11 mouse cellular contexts compared by ENCODE assay signal in the genomic region with DNA sequence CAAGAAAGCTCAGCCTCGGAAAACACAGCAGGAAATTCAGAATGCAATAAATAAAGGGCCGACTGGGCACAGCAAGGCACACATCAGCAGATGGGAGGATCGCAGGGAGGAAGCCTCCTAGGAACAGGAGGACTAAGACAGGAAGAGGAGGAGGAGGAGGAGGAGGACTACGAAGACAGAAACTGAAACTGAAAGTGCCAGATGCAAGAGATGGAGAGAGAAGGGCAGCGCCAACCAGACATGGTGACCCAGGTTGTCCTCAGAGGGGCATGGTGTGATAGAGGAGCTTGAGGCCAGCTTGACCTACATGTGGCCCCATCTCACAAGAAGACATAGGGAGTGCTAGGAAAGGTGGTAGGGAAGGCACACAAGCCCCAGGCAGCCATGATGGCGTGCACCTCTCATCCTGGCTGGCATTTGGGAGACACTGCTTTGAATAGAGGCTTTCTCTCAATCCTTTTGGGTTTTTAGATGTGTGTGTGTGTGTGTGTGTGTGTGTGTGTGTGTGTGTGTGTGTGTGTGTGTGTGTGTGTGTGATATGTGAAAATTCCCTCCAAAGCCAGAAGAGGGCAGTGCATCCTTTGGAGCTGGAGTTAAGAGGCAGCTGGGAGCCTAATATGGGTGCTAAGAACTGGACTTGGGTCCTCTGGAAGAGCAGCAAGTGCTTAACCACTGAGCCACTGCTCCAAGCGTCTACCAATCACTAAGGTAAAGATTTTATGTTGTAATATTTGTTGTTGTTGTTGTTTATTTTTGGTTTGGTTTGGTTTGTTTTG. TPM values are rescaled to one million over a fixed set of nuclear protein-coding genes. Genes with fewer than 3 reads are reported as not detected.
A peak's percentile ranks its signal among the peaks of the same experiment; 100 is the strongest.
DNase-seq lines count a peak whose midpoint lies in the region; ATAC-seq and TF ChIP-seq lines count a peak whose summit lies in the region.
"Had no signal": no experiment of that assay in that cellular context is flagged by ENCODE, and none has a peak within 500 bp of the region (broad histone marks: within the 10 kb centered on the region; RNA-seq: fewer than 3 reads in every experiment).

No protein-coding gene starts in this region.

- no peaks in the 10 kb centered on the region for H3K27me3 ChIP-seq in kidney, embryonic 15.5 days
- peaks cover 3% of the 10 kb centered on the region; the same call in 1 of the 2 replicates for H3K27me3 ChIP-seq in G1E (ENCODE audit: insufficient read depth, low read length)
- H3K27me3 ChIP-seq in liver, embryonic 14.5 days (ENCODE audit: control insufficient read depth, insufficient read depth, low read length) = no peaks in the 10 kb centered on the region
- H3K27me3 ChIP-seq: forebrain, embryonic 13.5 days had no signal

- H3K4me2 ChIP-seq in kidney, embryonic 15.5 days = peak overlapping the region; percentile 36
- H3K4me2 ChIP-seq in liver, embryonic 14.5 days (ENCODE audit: low read depth) = peak overlapping the region; percentile 67
- H3K4me2 ChIP-seq: forebrain, embryonic 13.5 days; heart, embryonic 11.5 days; lung, embryonic 14.5 days had no signal

- WGBS in kidney, embryonic 15.5 days = 65% methylated on average over 7 of the region's 7 CpGs
- WGBS in liver, embryonic 14.5 days (ENCODE audit: insufficient replicate concordance) = 57% methylated on average over 7 of the region's 7 CpGs

- H3K4me1 ChIP-seq in kidney, embryonic 15.5 days = peaks cover 11% of the 10 kb centered on the region; the same call in 1 of the 2 replicates
- H3K4me1 ChIP-seq in G1E (ENCODE audit: insufficient read depth, low read depth, low read length) = peaks cover 57% of the 10 kb centered on the region
- peaks cover 50 to 55% of the 10 kb centered on the region in 2 experiments for H3K4me1 ChIP-seq in liver, embryonic 14.5 days (replicated peaks; ENCODE audit: control insufficient read depth in 2 of 2, insufficient read depth in 2 of 2, low read length in 1 of 2)
- H3K4me1 ChIP-seq: forebrain, embryonic 13.5 days had no signal

- TF ChIP-seq EP300 in liver, embryonic 14.5 days (IDR thresholded peaks at IDR 0.05; ENCODE audit: low read depth) = no peak

- H3K9me3 ChIP-seq in kidney, embryonic 15.5 days (replicated peaks) = no peaks in the 10 kb centered on the region
- peaks cover 2% of the 10 kb centered on the region; the same call in 1 of the 2 replicates for H3K9me3 ChIP-seq in G1E (replicated peaks)
- H3K9me3 ChIP-seq in liver, embryonic 14.5 days (ENCODE audit: control insufficient read depth, low read length) = peaks cover 3% of the 10 kb centered on the region
- H3K9me3 ChIP-seq: forebrain, embryonic 13.5 days had no signal

- 0 out of 2 replicates have a peak overlapping the region, but pooled peaks have one; percentile 2 for H3K9ac ChIP-seq in kidney, embryonic 15.5 days
- peak overlapping the region; percentile 62 for H3K9ac ChIP-seq in liver, embryonic 14.5 days (replicated peaks)
- H3K9ac ChIP-seq: forebrain, embryonic 13.5 days; lung, embryonic 14.5 days had no signal

- ATAC-seq in kidney, embryonic 15.5 days (replicated peaks; ENCODE audit: low FRiP score) = no peak
- no peak for ATAC-seq in G1E (ENCODE audit: extremely low read depth, insufficient number of reproducible peaks, low FRiP score, poor library complexity, severe bottlenecking)
- ATAC-seq in liver, embryonic 14.5 days (ENCODE audit: insufficient read depth) = no peak
- ATAC-seq: forebrain, embryonic 13.5 days had no signal

- H3K27ac ChIP-seq in kidney, embryonic 15.5 days = peak overlapping the region; percentile 52; the same call in 1 of the 2 replicates
- H3K27ac ChIP-seq in liver, embryonic 14.5 days = peak overlapping the region; percentile 24
- H3K27ac ChIP-seq: forebrain, embryonic 13.5 days had no signal

- H3K4me3 ChIP-seq in kidney, embryonic 15.5 days (replicated peaks) = peak overlapping the region; percentile 11; the same call in 1 of the 2 replicates
- peak overlapping the region; percentile 18; the same call in 1 of the 2 replicates for H3K4me3 ChIP-seq in G1E (ENCODE audit: low read depth, low read length)
- H3K4me3 ChIP-seq in liver, embryonic 14.5 days (ENCODE audit: insufficient read depth in 1 of 2, low read depth in 2 of 2, low read length in 2 of 2) = peak overlapping the region; percentile 31 to 37
- H3K4me3 ChIP-seq: forebrain, embryonic 13.5 days had no signal

- no peak for TF ChIP-seq CTCF in G1E (IDR thresholded peaks at IDR 0.05; ENCODE audit: low read depth, low read length)
- peak; percentile 51 for TF ChIP-seq CTCF in liver, embryonic 14.5 days (IDR thresholded peaks at IDR 0.05; ENCODE audit: low read depth)

- no peaks in the 10 kb centered on the region for H3K36me3 ChIP-seq in kidney, embryonic 15.5 days
- H3K36me3 ChIP-seq in G1E (replicated peaks) = no peaks in the 10 kb centered on the region
- no peaks in the 10 kb centered on the region for H3K36me3 ChIP-seq in liver, embryonic 14.5 days (replicated peaks; ENCODE audit: control insufficient read depth, insufficient read depth, low read depth)

- no peak for DNase-seq in kidney, postnatal 4 days
- DNase-seq in 416B (ENCODE audit: low read depth) (peak; percentile 73), G1E (ENCODE audit: low spot score) (no peak)
- no peak for DNase-seq in liver, embryonic 14.5 days (ENCODE audit: low read depth in 3 of 3, low spot score in 3 of 3)
- no peak for DNase-seq in urinary bladder, postnatal 4 days (ENCODE audit: low spot score in 2 of 2)
- no peak for DNase-seq in left cerebral cortex, adult 11 months (ENCODE audit: low spot score)
- no peak for DNase-seq in natural killer cell, adult 2 months (ENCODE audit: low spot score in 2 of 2)
- DNase-seq: lung, embryonic 14.5 days had no signal

RNA-seq across cellular contexts. Expression of a gene that starts 22.8 kb away (rescaled TPM):
- 577 and 624 TPM in 2 replicates for polyA plus RNA-seq in kidney, embryonic 15.5 days (2015; fragmentation: Nextera tagmentation; extraction: Ambion mirVana)
- total RNA-seq in G1E (2014; fragmentation: Nextera tagmentation) (512 and 637 TPM in 2 replicates), G1E (2017) (260 and 285 TPM in 2 replicates)
- polyA plus RNA-seq in G1E (2012) = 107 and 121 TPM in 2 replicates
- 64.1 and 112 TPM in 2 replicates for polyA plus RNA-seq in liver, embryonic 14.5 days (2012; rRNA removed)
- 411 and 432 TPM in 2 replicates for polyA plus RNA-seq in liver, embryonic 14.5 days (2014; fragmentation: Nextera tagmentation; extraction: Ambion mirVana)

RNA-seq across cellular contexts. Expression of a gene that starts 29.4 kb away (rescaled TPM):
- polyA plus RNA-seq in kidney, embryonic 15.5 days (2015; fragmentation: Nextera tagmentation; extraction: Ambion mirVana) = 91.7 and 93.3 TPM in 2 replicates
- total RNA-seq in G1E (2014; fragmentation: Nextera tagmentation) = not detected in 2 replicates
- 0.11 TPM in 1 of 2 replicates, not detected in the other for total RNA-seq in G1E (2017)
- not detected in 2 replicates for polyA plus RNA-seq in G1E (2012)
- 0.61 and 0.91 TPM in 2 replicates for polyA plus RNA-seq in liver, embryonic 14.5 days (2012; rRNA removed)
- 0.42 and 0.53 TPM in 2 replicates for polyA plus RNA-seq in liver, embryonic 14.5 days (2014; fragmentation: Nextera tagmentation; extraction: Ambion mirVana)

RNA-seq across cellular contexts. Expression of a gene that starts 59.3 kb away (rescaled TPM):
- 39.7 and 50.3 TPM in 2 replicates for polyA plus RNA-seq in kidney, embryonic 15.5 days (2015; fragmentation: Nextera tagmentation; extraction: Ambion mirVana)
- total RNA-seq in G1E (2014; fragmentation: Nextera tagmentation) = 223 and 248 TPM in 2 replicates
- 142 and 145 TPM in 2 replicates for total RNA-seq in G1E (2017)
- 21.3 and 23.3 TPM in 2 replicates for polyA plus RNA-seq in G1E (2012)
- 14.6 and 24.6 TPM in 2 replicates for polyA plus RNA-seq in liver, embryonic 14.5 days (2012; rRNA removed)
- 18.0 and 19.5 TPM in 2 replicates for polyA plus RNA-seq in liver, embryonic 14.5 days (2014; fragmentation: Nextera tagmentation; extraction: Ambion mirVana)

Comparison
In these comparisons a context has a peak if more than half of its experiments do, and no peak if none do; other contexts are left out.
1. RNA of a gene that starts 29.4 kb away (polyA plus RNA-seq): 91.7 to 93.3 TPM in kidney, embryonic 15.5 days; 0.42 to 0.91 TPM in liver, embryonic 14.5 days and not detected in G1E; every median in the first group is over 10 times any median in the second.
2. Peak in every context shown above with its lines, with median percentiles within 50 percentile points of each other: H3K4me3 ChIP-seq.